In the genomic region with DNA sequence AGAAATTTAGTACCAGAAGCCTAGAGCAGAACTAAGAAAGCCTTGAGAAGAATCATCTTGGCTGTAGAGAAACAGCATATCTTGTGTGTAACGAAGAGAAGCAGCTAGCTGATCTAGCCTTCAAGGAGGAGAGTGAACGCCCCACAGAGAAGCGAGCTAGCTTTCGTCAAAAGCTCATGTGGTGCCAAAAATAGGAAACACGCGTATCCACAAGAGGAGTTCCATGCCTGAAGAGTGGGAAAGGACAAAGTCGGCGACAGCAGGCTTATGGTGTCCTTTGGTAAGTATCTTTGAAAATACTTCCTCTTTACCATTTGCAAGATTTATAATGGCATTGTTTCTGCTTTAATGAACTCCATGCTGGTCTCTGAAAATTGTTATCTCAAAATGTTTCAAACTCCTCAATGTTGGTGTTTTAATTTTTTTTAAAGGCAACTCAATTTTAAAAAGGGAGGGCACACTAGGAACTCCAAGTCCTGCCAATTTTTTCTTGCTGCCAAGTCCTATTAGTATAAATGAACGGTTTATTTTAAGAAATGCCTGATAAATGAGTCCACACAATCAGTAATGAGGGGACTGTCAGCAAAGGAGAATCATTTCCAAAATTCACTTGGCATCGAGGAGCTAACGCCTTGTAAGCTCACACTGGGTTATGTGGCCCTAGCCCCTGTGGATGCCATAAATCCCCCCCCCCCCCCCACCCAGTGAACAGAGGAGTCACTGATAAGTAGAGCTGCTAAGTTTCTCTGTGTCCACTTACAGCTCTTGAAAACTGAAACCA, we compare ENCODE assay signal across 10 mouse cellular contexts.
DNase-seq lines count a peak whose midpoint lies in the region; ATAC-seq and TF ChIP-seq lines count a peak whose summit lies in the region.
"Had no signal": no experiment of that assay in that cellular context is flagged by ENCODE, and none has a peak within 500 bp of the region (broad histone marks: within the 10 kb centered on the region; RNA-seq: fewer than 3 reads in every experiment).

No protein-coding gene starts in this region.

- H3K36me3 ChIP-seq in intestine, postnatal 0 days (ENCODE audit: control insufficient read depth, insufficient read depth), result no peaks in the 10 kb centered on the region
- H3K36me3 ChIP-seq: intestine, embryonic 15.5 days had no signal

- no peaks in the 10 kb centered on the region for H3K9me3 ChIP-seq in intestine, postnatal 0 days (ENCODE audit: control insufficient read depth)
- H3K9me3 ChIP-seq: intestine, embryonic 15.5 days had no signal

- H3K9ac ChIP-seq in intestine, postnatal 0 days (ENCODE audit: low read depth, low read length), result no peak overlapping the region
- H3K9ac ChIP-seq: intestine, embryonic 15.5 days had no signal

- no peak overlapping the region for H3K4me2 ChIP-seq in intestine, postnatal 0 days (replicated peaks; ENCODE audit: low read depth)
- H3K4me2 ChIP-seq: intestine, embryonic 15.5 days had no signal

- WGBS in intestine, postnatal 0 days, result 62% methylated on average over 11 of the region's 11 CpGs

- no peak for ATAC-seq in intestine, postnatal 0 days
- ATAC-seq: intestine, embryonic 15.5 days had no signal

- no peaks in the 10 kb centered on the region for H3K27me3 ChIP-seq in intestine, postnatal 0 days (replicated peaks; ENCODE audit: control insufficient read depth, insufficient read depth, low read length)
- H3K27me3 ChIP-seq: intestine, embryonic 15.5 days had no signal

- no peaks in the 10 kb centered on the region for H3K4me1 ChIP-seq in intestine, postnatal 0 days (replicated peaks; ENCODE audit: control insufficient read depth, insufficient read depth, low read length)
- H3K4me1 ChIP-seq: intestine, embryonic 15.5 days had no signal

- no peak for TF ChIP-seq CTCF in intestine, postnatal 0 days (IDR thresholded peaks at IDR 0.05; ENCODE audit: low read depth)

- no peak overlapping the region for H3K4me3 ChIP-seq in intestine, postnatal 0 days (ENCODE audit: low read depth, low read length)
- H3K4me3 ChIP-seq: intestine, embryonic 15.5 days had no signal

- DNase-seq in frontal cortex, postnatal 36 days (ENCODE audit: low spot score in 2 of 2), result peak; percentile 6 to 10
- DNase-seq in frontal cortex, postnatal 10 days (ENCODE audit: low spot score in 2 of 2), result no peak
- DNase-seq in NIH3T3 (ENCODE audit: low read depth), result peak; percentile 58
- DNase-seq in heart, adult 8-10 months (ENCODE audit: low spot score), result peak; percentile 61
- DNase-seq in layer of hippocampus, adult 9-11 months, result peak; percentile 62
- DNase-seq in spleen, postnatal 14 days (ENCODE audit: low spot score in 2 of 2), result no peak
- no peak for DNase-seq in adrenal gland, adult 8-10 months
- DNase-seq: cerebellum, postnatal 36 days had no signal

- H3K27ac ChIP-seq in intestine, postnatal 0 days (ENCODE audit: low read depth, low read length), result no peak overlapping the region

Comparison
In these comparisons a context has a peak if more than half of its experiments do, and no peak if none do; other contexts are left out.
1. DNase-seq: peak in frontal cortex, postnatal 36 days (2 of 2), NIH3T3 (single experiment), heart, adult 8-10 months (single experiment) and layer of hippocampus, adult 9-11 months (single experiment); none in frontal cortex, postnatal 10 days (0 of 2), spleen, postnatal 14 days (0 of 2) and adrenal gland, adult 8-10 months (single experiment).